ENCODE assay signal across 1 mouse cellular context in the genomic region with DNA sequence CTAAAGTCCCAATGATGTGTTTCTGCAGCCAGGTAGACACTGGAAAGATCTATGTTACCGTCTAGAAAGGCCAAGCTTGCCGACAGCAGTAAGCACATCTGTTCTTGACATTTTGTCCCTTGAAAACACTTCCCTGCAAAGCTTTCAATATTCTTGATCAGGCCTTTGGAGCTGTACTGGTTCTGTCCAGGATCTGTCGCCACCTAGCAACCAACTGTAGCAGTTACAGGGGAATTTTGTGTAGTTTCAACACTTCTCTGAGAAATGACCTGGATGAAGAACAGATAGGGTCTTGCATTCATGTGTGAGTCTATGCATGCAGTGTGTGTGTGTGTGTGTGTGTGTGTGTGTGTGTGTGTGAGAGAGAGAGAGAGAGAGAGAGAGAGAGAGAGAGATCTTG.
TF ChIP-seq lines count a peak whose summit lies in the region.

No protein-coding gene starts in this region.

TF ChIP-seq in MEL, 35 proteins besides CTCF, POLR2A, EP300 and RAD21:
- peak; percentile 43 for TF ChIP-seq SMC3 (IDR thresholded peaks at IDR 0.05; ENCODE audit: low read depth, low read length)
- TF ChIP-seq POLR2AphosphoS2 (IDR thresholded peaks at IDR 0.05; ENCODE audit: low read length), result no peak
TF ChIP-seq in MEL: peak in this region for 1.
